Mouse (Mus musculus): ENCODE results near the gene Atp6v0e. TPM values are rescaled to one million over a fixed set of nuclear protein-coding genes. Genes with fewer than 3 reads are reported as not detected.

The Atp6v0e gene
- polyA plus RNA-seq (2014; fragmentation: Illumina TruSeq; extraction: RNeasy Lipid Tissue Mini Kit (QIAGEN cat#74804); ENCODE audit: low read depth, low replicate concordance), result 277 TPM

DNA sequence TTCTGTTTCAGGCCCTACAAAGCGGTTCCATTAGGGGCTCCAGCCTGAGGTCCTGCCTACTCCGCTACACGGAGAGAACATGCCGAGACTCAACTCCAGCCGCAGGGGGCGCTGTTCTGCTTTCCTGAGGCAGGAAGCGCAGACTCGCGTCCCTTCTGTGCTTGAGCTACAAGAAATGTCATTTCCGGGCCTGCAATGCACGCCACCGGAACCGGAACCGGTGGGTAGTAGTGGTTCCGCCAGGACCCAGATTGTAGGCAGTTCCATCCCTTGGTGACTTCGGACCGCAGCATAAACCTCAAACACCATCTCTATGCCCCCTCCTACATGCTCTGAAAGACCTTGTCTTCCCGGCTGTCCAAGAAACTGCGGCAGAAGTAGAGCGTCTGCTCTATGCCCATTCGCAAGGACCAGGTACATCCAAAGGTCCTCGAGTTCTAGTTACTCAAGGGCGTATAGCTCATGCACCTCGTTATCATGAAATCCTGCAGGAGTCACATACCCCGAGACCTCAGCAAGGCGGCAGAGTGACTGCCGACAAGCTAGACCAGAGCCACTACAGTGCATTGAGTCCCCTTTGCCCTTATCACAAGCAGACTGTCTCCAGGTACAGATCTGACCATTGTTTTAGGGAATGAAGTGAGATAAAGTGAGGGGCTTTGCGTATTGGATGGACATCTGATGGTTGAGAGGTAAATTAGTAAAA is at the start of gene Atp6v0e:
Atp6v0e (plus strand) TSS at position 254 of the 706 bp plus-strand sequence.

DNA sequence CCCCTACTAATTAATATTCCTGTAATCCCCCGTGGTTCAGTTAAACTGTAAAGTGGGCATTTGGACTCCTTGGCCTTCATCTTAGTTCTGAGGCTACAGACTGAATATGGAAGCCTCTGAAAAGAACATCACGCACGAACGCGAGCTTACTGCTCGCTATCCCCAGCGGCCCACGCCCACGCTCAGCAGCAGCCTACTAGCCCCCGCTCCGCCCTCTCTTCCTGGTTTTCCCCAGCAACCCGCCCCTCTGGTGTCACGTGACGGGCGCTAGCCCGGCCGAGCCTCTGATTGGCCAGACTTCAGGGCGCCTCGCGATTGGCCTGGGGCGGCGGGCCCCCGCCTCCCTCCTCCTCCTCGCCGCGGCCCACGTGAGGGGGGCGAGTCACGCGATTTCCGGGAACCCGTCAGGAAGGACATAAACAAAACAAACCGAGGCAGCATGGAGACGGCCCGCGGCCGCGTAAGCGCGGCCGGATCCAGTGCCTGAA is 52.3 kb downstream of the Atp6v0e start, which contains the start of gene Crebrf:
Crebrf (plus strand) TSS at position 380 of the 488 bp plus-strand sequence.

Other genes with a start within 250 kb of the Atp6v0e start
- gene Neurl1b, start 248.4 kb upstream of the Atp6v0e start, polyA plus RNA-seq (2014; fragmentation: Illumina TruSeq; extraction: RNeasy Lipid Tissue Mini Kit (QIAGEN cat#74804); ENCODE audit: low read depth, low replicate concordance), result 2.3 TPM
- gene Ergic1, start 101.7 kb upstream of the Atp6v0e start, polyA plus RNA-seq (2014; fragmentation: Illumina TruSeq; extraction: RNeasy Lipid Tissue Mini Kit (QIAGEN cat#74804); ENCODE audit: low read depth, low replicate concordance), result 165 TPM
- gene Dusp1, start 101.1 kb upstream of the Atp6v0e start, polyA plus RNA-seq (2014; fragmentation: Illumina TruSeq; extraction: RNeasy Lipid Tissue Mini Kit (QIAGEN cat#74804); ENCODE audit: low read depth, low replicate concordance), result 84.0 TPM
- gene Crebrf, start 52.4 kb downstream of the Atp6v0e start, polyA plus RNA-seq (2014; fragmentation: Illumina TruSeq; extraction: RNeasy Lipid Tissue Mini Kit (QIAGEN cat#74804); ENCODE audit: low read depth, low replicate concordance), result 19.7 TPM
- gene Bnip1, start 117.8 kb downstream of the Atp6v0e start, polyA plus RNA-seq (2014; fragmentation: Illumina TruSeq; extraction: RNeasy Lipid Tissue Mini Kit (QIAGEN cat#74804); ENCODE audit: low read depth, low replicate concordance), result 29.3 TPM
- not detected for gene Nkx2-5, start 181.8 kb downstream of the Atp6v0e start, polyA plus RNA-seq (2014; fragmentation: Illumina TruSeq; extraction: RNeasy Lipid Tissue Mini Kit (QIAGEN cat#74804); ENCODE audit: low read depth, low replicate concordance)